Mouse (Mus musculus) stomach, embryonic 15.5 days (tissue): ENCODE results near the gene Rab37. TPM values are rescaled to one million over a fixed set of nuclear protein-coding genes. Genes with fewer than 3 reads are reported as not detected.
A peak's percentile ranks its signal among the peaks of the same experiment; 100 is the strongest.

Experiments
- ATAC-seq: fragments of 200-750 bp; cut with Nextera tagmentation; 2 replicates; pipeline ENCODE4 v1.8.0; 2017; ENCODE audit warnings: low read depth, moderate number of reproducible peaks, moderate TSS enrichment; ENCODE audit not compliant: insufficient read depth, low FRiP score
- H3K27ac ChIP-seq: fragments of 300-500 bp; sonication (generic); 2 replicates; pipeline ENCODE4 v1.5.1; 2015; ENCODE audit warnings: mild to moderate bottlenecking, inconsistent platforms
- H3K27me3 ChIP-seq: fragments of 300-500 bp; sonication (generic); replicated peaks from 2 replicates; pipeline ENCODE4 v1.6.1; 2015; ENCODE audit warnings: inconsistent platforms
- H3K36me3 ChIP-seq: fragments of 300-500 bp; sonication (generic); 2 replicates; pipeline ENCODE4 v1.6.1; 2015; ENCODE audit warnings: inconsistent platforms
- H3K4me1 ChIP-seq: fragments of 300-500 bp; sonication (generic); 2 replicates; pipeline ENCODE4 v1.6.1; 2015; ENCODE audit warnings: inconsistent platforms
- H3K4me2 ChIP-seq: fragments of 300-500 bp; sonication (generic); 2 replicates; pipeline ENCODE4 v1.6.1; 2015; ENCODE audit warnings: mild to moderate bottlenecking, inconsistent platforms
- H3K4me3 ChIP-seq: fragments of 300-500 bp; sonication (generic); replicated peaks from 2 replicates; pipeline ENCODE4 v1.5.1; 2015; ENCODE audit warnings: inconsistent platforms
- H3K9ac ChIP-seq: fragments of 300-500 bp; sonication (generic); 2 replicates; pipeline ENCODE4 v1.6.1; 2015; ENCODE audit warnings: inconsistent platforms
- H3K9me3 ChIP-seq: fragments of 300-500 bp; sonication (generic); 2 replicates; pipeline ENCODE4 v1.6.1; 2016; ENCODE audit warnings: inconsistent platforms
- WGBS: fragments of 180-500 bp; shearing (Covaris S2); methylation state at CpG from one replicate; pipeline ENCODE4 v1.1.7; 2015; 5-methylcytosine and 5-hydroxymethylcytosine counted together
- polyA plus RNA-seq: library from polyadenylated mRNA; unstranded; fragments of >200 nt; fragmentation: Nextera tagmentation; extraction: Ambion mirVana; gene quantifications from 2 replicates; pipeline ENCODE4 v1.2.1, GENCODE M21; 2015

Rab37 gene
- polyA plus RNA-seq, 1 experiment from 2014 or later, result 2.6 TPM

DNA sequence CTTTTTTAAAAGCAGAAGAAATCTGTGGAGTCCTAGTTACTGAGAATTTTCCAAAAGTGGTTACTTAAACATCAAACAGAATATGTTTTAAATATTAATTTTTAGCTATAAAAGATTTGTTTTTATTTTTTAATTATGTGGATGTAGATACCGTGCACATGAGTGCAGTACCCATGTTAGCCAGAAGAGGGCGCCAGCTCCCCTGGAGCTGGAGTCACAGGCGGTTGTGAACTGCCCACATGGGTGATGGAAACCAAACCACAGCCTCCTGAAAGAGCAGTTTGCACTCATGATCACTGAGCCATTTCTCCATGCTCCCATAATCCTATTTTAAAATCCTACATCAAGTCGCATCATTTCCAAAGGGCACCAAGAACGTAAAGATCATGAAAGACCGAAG, 1.4 kb upstream of the Rab37 start:
- WGBS, result 69% methylated on average over 6 of the region's 6 CpGs
- no peak for ATAC-seq

DNA sequence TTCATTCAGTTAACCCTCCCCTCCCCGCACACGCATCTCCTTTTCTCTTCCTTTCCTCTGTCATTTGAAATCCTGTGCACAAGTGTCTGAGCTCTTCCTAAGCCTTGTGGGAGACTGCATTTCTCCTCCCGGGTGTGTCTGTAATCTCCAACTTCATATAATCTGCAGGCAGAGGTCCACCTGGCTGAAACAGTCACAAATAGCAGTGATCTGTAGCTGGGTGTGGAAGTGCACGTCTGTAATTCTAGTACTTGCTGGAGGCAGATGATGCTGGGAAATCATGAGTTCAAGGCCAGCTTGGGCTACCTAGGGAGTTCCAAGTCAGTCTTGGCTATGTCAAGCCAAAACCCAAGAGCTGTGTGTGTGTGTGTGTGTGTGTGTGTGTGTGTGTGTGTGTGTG, 909 bp downstream of the Rab37 start:
- Histone ChIP-seq H3K9ac (no peak overlapping the region), H3K36me3 (no peaks in the 10 kb centered on the region), H3K4me3 (no peak overlapping the region), H3K4me2 (no peak overlapping the region), H3K27ac (no peak overlapping the region), H3K4me1 (no peaks in the 10 kb centered on the region; the same call in 1 of the 2 replicates), H3K27me3 (peaks cover 17% of the 10 kb centered on the region), H3K9me3 (no peaks in the 10 kb centered on the region)
- 17% methylated on average over 4 of the region's 4 CpGs for WGBS
- ATAC-seq, result no peak

More for the DNA sequence above, 1.4 kb upstream of the Rab37 start:
- Histone ChIP-seq H3K4me2 (no peak overlapping the region), H3K9ac (no peak overlapping the region), H3K27me3 (peaks cover 20% of the 10 kb centered on the region), H3K27ac (no peak overlapping the region), H3K4me1 (no peaks in the 10 kb centered on the region; the same call in 1 of the 2 replicates), H3K36me3 (no peaks in the 10 kb centered on the region), H3K9me3 (no peaks in the 10 kb centered on the region), H3K4me3 (no peak overlapping the region)

DNA sequence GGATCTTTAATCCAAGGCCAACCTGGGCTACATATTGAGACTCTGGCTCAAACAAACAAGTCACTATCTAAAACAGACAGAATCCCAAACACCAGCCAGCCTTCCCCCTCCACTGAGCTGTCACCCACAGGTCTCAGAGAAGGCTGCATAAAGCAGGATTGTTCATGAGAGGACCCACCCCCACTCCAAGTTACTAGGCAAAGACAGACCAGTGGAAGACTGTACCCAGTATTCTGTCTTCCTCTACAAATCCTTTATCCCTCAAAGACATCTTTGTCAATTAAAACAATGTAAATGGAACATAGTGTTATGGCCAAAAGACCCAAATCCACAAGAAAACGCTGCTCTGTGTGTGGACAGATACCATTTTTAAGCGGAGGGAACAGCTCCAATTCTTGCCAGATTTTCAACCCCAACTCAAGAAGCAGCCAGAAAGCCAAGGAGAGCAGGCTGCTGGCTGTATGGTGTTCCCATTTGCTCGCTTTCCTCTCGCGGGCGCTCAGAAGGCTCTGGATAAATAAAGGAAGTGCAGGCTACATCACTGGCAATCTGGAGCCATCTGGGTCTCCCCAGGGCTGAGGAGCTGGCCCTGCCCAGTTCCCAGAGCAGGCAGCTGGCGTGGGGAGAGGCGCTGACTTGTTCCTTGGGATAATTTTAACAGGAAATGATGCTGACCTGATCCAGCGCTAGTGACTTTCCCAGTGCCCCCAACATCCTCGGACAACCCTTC, 7.1 kb downstream of the Rab37 start:
- no peak overlapping the region for H3K9ac ChIP-seq
- 0 out of 2 replicates have a peak, but pooled peaks have one; percentile 43 for ATAC-seq
- no peaks in the 10 kb centered on the region for H3K36me3 ChIP-seq
- H3K27ac ChIP-seq, result no peak overlapping the region
- H3K9me3 ChIP-seq, result no peaks in the 10 kb centered on the region
- H3K4me2 ChIP-seq, result no peak overlapping the region
- no peaks in the 10 kb centered on the region for H3K4me1 ChIP-seq
- H3K27me3 ChIP-seq, result no peaks in the 10 kb centered on the region
- no peak overlapping the region for H3K4me3 ChIP-seq
- 36% methylated on average over 10 of the region's 10 CpGs for WGBS

DNA sequence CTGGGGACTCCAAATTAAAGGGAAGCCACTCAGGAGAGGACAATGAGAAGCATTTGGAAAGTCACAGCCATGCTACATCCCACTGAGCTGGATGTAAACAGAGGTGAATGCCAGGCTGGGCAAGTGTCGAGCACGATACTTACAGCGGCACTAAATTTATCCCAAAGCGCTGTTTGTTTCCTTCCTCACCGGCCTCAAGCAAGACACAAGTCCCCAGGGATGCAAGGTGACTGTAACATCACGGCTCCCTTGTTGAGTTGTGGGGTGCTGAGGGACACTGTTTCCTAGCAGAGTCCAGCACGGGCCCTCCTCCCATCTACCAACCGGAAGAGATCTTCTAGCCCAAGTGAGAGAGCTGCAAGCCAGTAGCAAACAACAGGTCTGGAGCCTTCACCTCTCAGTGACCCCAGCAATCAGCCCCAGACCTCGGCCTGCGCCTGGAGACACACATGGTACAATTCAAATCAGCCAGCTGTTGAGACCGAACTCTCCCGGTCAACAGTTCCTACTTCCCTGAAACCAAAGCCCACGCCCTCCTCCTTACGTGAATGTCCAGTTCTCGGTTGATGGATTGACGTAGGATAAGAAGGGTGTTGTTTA, 8.1 kb downstream of the Rab37 start:
- Histone ChIP-seq H3K4me1 (no peaks in the 10 kb centered on the region), H3K9ac (no peak overlapping the region), H3K27ac (no peak overlapping the region; the same call in 1 of the 2 replicates), H3K9me3 (no peaks in the 10 kb centered on the region), H3K4me2 (no peak overlapping the region), H3K27me3 (no peaks in the 10 kb centered on the region), H3K36me3 (no peaks in the 10 kb centered on the region), H3K4me3 (no peak overlapping the region)
- ATAC-seq, result no peak
- 33% methylated on average over 16 of the region's 16 CpGs for WGBS

DNA sequence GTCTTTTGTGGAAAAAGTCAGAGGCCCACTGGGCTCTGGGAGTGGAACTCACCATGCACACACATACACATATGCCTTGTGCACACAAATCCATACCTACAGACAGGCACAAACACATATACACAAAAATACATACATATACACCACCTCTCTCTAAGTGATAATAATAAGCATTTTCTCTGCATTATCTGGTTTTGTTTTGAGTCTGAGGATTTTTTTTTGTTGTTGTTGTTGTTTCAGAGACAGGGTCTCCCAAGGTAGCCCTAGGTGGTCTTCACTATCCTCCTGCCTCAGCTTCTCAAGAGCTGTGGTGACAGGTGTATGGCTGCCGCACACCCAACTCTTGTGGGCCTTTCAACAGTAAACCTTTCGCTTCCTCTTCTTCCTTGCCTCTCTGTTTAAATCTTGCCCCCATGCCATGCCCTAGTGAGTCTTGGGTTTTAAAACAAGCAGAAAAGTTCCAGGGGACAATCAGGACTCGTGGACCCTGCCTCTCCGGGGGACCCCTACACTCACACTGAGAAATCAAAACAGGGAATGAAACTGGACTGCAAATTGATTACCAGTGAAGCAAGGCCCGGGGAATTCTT, 8.9 kb downstream of the Rab37 start:
- WGBS, result 78% methylated on average over 5 of the region's 5 CpGs

DNA sequence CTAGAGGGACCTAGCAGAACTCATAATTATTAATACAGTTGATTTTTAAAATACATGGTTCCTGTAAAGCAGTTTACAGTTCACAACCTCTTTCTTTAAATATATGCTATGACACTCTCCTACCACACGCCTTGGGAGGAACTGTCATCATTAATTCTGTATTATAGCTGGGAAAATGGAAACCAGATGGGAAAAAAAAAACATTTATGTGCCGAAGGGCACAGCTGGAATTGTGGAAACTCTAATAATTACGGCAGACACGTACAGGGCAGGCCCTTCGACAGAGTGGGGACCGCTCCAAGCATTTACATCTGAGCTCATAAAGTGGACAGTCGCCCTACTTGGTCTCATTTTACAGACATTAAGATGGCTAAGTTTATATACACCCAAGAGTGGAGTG, 9.5 kb downstream of the Rab37 start:
- Histone ChIP-seq H3K4me1 (no peaks in the 10 kb centered on the region), H3K9me3 (no peaks in the 10 kb centered on the region), H3K36me3 (no peaks in the 10 kb centered on the region), H3K4me2 (no peak overlapping the region), H3K27ac (no peak overlapping the region), H3K4me3 (no peak overlapping the region), H3K27me3 (no peaks in the 10 kb centered on the region), H3K9ac (no peak overlapping the region)
- ATAC-seq, result no peak
- WGBS, result 45% methylated on average over 7 of the region's 7 CpGs

More for the DNA sequence above, 8.9 kb downstream of the Rab37 start:
- H3K4me1 ChIP-seq, result no peaks in the 10 kb centered on the region
- no peak overlapping the region for H3K27ac ChIP-seq
- H3K36me3 ChIP-seq, result no peaks in the 10 kb centered on the region
- no peak overlapping the region for H3K4me2 ChIP-seq
- H3K4me3 ChIP-seq, result no peak overlapping the region
- H3K27me3 ChIP-seq, result no peaks in the 10 kb centered on the region
- no peaks in the 10 kb centered on the region for H3K9me3 ChIP-seq
- ATAC-seq, result no peak
- H3K9ac ChIP-seq, result no peak overlapping the region

DNA sequence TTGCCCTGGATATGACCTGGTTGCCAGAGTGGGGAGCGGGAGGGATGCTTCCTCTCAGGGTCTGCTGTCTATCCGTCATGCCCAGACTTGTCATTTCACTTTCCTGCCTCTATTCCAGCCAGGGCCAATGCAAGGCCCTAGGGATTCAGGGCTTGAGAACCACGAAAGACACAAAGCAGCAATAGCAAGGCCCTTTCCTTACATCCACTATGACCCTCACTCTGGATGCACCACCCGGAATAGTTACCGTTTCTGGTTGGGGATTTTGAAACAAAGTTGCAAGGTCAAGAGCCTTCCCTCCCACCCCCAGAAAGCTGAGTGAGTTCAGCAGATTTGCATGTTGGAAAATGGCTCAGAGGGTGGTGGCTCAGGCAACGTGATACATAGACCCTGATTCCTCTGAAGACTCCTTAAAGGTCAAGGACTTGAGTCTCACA, 10.4 kb downstream of the Rab37 start:
- H3K36me3 ChIP-seq, result no peaks in the 10 kb centered on the region
- H3K27me3 ChIP-seq, result no peaks in the 10 kb centered on the region
- H3K4me2 ChIP-seq, result no peak overlapping the region
- H3K9me3 ChIP-seq, result no peaks in the 10 kb centered on the region
- no peak overlapping the region for H3K9ac ChIP-seq
- H3K4me3 ChIP-seq, result no peak overlapping the region
- no peaks in the 10 kb centered on the region for H3K4me1 ChIP-seq
- no peak for ATAC-seq
- WGBS, result 35% methylated on average over 6 of the region's 6 CpGs
- no peak overlapping the region for H3K27ac ChIP-seq

DNA sequence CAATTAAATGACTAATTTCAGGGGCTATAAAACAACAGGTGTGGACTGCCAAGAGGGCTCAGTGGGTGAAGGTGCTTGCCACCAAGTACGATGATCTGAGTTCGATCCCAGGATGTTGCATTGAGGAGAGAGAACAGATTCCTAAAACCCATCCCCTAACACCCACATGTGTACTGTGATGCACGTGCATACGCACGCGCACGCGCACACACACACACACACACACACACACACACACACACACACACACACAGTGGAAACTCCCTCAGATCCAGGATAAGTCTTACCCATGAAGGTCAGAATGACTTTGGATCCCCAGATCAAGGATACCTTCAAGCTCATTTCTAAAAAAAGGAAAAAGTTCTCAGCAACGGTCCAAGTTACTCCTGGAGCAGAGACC, 10.9 kb downstream of the Rab37 start:
- Histone ChIP-seq H3K27me3 (no peaks in the 10 kb centered on the region), H3K36me3 (no peaks in the 10 kb centered on the region), H3K4me2 (no peak overlapping the region), H3K9me3 (no peaks in the 10 kb centered on the region), H3K27ac (no peak overlapping the region), H3K9ac (no peak overlapping the region), H3K4me1 (no peaks in the 10 kb centered on the region), H3K4me3 (no peak overlapping the region)
- 94% methylated on average over 9 of the region's 9 CpGs for WGBS
- ATAC-seq, result no peak

DNA sequence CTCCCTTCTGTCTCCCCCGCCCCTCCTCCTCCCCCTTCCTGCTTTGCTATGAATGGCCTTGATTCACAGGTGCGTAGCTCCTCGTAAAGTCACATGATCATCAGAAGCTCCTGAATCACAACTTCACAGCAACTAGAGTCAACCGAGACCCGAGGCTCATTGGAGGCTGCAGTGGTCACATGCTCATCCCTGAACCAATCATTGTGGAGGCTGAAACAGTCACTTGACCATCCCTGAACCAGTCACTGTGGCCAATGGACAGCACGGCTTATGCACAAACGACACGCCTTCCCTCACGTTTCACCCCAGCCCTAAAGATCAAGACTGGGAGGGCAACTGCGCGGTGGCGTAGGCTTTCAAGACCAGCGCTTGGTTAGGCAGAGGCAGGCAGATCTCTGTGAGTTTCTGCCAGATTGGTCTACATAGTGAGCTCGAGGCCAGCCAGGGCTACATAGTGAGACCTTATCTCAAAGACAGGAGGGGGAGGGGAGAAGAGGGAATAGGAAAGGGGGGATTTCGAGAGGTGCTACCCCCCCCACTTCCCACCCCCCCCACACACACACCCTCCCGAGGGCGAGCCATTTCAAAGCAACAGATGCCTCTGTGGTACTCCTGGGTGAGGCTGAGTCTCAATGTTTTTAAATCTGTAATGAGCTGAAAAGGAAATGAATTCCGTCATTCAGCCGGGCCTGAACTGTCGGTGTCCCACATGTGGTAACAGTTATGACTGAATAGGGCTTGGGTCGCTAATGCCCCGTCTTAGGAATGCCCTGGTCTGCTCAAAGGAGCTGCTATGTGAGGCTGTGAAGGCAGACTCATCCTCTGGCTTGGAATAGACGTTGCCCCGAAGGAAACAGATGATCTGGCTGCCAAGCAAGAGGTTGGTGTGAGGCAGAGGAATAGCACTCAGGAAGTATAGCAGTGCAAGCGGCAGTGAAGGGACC, 12.5 kb downstream of the Rab37 start:
- Histone ChIP-seq H3K27ac (no peak overlapping the region), H3K27me3 (no peaks in the 10 kb centered on the region), H3K4me1 (no peaks in the 10 kb centered on the region), H3K4me3 (no peak overlapping the region), H3K9ac (no peak overlapping the region), H3K4me2 (no peak overlapping the region), H3K9me3 (no peaks in the 10 kb centered on the region), H3K36me3 (no peaks in the 10 kb centered on the region)
- ATAC-seq, result no peak
- WGBS, result 83% methylated on average over 25 of the region's 25 CpGs

DNA sequence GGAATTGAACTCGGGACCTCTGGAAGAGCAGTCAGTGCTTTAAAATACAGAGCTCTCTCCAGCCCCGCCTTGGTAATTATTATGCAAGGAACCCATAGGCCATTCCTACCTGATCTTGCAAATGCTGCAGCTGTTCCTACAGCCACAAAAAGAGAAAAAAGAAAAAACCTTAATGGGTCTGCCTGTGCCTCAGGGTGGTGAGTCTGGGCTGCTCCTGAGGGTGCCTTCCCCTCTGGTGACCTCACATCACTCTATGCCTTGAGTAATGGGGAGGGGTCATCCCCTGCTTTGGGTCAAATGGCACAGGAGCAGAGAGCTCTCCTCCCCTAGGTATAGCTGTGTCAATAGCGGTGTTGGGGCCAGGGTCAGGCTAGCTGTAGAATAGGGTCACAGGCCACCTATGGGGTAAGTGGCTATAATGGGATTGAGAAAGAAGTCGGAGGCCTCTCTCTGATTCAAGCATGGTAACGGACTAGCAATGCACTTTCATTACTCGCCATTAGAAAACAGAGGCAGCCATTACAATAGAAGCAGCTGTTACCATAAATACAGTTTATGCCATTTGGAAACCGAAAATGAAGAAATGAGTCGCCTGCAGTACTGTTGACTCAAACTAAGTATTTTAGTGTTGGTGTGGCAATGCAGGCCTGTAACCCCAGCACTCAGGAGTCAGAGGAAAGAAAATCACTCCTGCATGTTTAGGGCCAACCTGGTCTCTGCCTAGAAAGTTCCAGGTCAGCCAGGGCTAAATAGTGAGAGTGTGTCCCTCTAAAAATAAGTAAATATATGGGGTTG, 13.7 kb downstream of the Rab37 start:
- 74% methylated on average over 8 of the region's 8 CpGs for WGBS
- Histone ChIP-seq H3K36me3 (no peaks in the 10 kb centered on the region), H3K4me3 (no peak overlapping the region), H3K27me3 (no peaks in the 10 kb centered on the region), H3K4me2 (no peak overlapping the region), H3K9me3 (no peaks in the 10 kb centered on the region), H3K27ac (no peak overlapping the region), H3K9ac (no peak overlapping the region), H3K4me1 (no peaks in the 10 kb centered on the region)
- ATAC-seq, result no peak

DNA sequence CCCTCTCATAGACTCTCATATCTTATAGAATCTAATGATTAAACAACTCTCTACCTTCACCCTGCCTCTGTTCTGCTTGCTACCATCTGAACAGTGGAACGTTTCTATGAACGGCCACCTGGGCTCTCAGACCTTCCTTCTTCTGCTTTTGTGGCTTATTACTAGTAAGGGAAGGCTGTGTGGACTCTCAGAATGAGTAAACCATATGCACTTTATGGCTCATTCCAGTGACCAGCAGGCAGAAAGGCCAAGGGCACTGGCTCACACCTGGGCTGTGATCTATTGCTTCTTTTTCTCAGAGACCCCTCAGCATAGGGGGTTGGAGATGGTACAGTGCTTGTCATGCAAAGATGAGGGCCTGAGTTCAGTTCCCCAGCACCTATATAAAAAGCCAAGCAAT, 15.4 kb downstream of the Rab37 start:
- ATAC-seq, result no peak
- no peaks in the 10 kb centered on the region for H3K9me3 ChIP-seq
- 77% methylated on average over 2 of the region's 2 CpGs for WGBS
- H3K4me1 ChIP-seq, result no peaks in the 10 kb centered on the region
- H3K9ac ChIP-seq, result no peak overlapping the region
- H3K36me3 ChIP-seq, result no peaks in the 10 kb centered on the region
- H3K27me3 ChIP-seq, result no peaks in the 10 kb centered on the region
- H3K27ac ChIP-seq, result no peak overlapping the region
- no peak overlapping the region for H3K4me2 ChIP-seq
- H3K4me3 ChIP-seq, result no peak overlapping the region
